Mouse (Mus musculus): ENCODE data around the gene 1700066M21Rik. TPM values are rescaled to one million over a fixed set of nuclear protein-coding genes. Genes with fewer than 3 reads are reported as not detected.

1700066M21Rik gene
- polyA plus RNA-seq, 1 experiment from 2014 or later = 13.4 TPM

Other genes with a start within 250 kb of the 1700066M21Rik start
- gene Maip1, start 28.7 kb downstream of the 1700066M21Rik start, polyA plus RNA-seq (2016; fragmentation: Nextera tagmentation; extraction: Ambion mirVana) = 19.4 and 19.5 TPM in 2 replicates
- gene Tyw5, start 29.5 kb downstream of the 1700066M21Rik start, polyA plus RNA-seq (2016; fragmentation: Nextera tagmentation; extraction: Ambion mirVana) = 26.9 and 33.4 TPM in 2 replicates